Mouse (Mus musculus) left cerebral cortex, adult 11 months (tissue): ENCODE data around the gene Acvr1.

Source experiments
- DNase-seq: peaks from one replicate; pipeline ENCODE4 v3.0.0; 2022; ENCODE audit warnings: low spot score

The Acvr1 gene

DNA sequence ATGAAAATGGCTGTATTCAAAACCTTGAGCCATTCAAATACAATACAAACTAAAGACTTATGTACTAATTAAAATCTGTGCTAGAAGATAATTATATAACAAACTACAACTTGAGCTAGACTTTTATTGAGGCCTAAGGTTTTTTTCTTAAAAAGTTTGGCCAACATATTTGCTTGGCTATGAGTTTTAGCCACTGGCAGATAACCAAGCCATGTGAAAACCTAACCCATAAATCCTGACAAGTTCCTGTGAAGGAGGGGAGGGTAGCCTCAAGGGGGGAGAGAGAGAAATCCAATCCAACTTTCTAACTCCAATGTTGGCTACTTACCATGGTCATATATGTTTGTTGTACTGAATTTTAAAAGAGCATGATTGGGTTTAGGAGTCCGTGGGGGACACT lies 48.4 kb downstream of the Acvr1 start:
- DNase-seq, result no peak

DNA sequence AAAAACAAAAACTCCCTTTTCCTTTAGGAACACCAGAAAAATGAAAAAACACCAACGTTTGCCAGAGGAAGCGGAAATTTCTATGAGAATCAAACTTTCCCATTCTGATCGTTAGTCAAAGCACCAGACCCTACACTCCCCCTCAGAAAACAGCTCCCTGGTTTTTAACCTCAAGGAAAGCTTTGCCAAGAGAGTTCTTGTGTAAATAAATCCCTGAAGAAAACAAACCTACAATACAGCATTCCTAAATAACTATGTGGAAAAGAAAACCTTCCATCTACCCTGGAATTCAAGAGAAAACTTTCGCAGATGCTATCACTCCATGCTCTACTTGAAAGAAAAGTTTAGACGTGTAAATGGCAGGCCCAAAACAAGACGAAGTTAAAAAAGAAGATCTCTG lies 50.0 kb downstream of the Acvr1 start:
- DNase-seq, result no peak

DNA sequence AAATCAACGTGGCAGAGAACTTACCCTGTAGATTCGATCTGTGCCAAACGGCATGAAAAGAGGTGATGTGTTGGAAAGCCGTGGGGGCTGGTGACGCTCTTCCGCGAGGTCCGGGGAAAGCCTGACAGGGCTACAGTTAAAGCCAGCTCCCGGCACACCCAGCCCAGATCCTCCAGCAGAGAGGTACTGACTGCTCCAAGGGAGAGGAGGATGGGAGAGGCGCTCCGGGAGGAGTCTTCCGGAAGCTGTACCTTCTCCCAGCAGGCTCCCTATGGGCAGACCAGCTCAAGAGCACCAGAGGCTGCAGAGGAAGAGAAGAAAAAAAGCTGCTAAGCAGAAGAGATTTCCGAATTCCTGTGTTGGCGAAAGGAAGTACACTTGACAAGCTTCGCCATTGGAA lies 51.0 kb downstream of the Acvr1 start:
- DNase-seq, result no peak

DNA sequence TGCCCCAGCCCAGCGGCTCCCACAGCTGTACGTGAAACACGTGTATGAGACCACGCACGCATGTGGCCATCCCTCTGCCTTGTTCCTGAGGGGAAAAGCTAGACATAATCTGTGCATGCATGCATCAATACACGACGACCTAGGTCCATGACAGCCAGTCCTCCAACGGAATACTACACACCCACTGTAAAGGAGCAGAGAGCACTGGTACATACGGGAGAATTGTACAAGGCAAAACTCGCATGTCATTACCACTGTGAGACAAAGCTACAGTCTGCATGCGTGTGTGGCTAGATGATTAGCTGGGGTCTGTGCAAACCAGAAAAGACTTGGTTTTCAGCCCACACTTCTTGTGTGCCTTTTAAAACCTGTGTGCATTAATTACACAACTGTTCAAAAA lies 52.5 kb downstream of the Acvr1 start:
- no peak for DNase-seq

DNA sequence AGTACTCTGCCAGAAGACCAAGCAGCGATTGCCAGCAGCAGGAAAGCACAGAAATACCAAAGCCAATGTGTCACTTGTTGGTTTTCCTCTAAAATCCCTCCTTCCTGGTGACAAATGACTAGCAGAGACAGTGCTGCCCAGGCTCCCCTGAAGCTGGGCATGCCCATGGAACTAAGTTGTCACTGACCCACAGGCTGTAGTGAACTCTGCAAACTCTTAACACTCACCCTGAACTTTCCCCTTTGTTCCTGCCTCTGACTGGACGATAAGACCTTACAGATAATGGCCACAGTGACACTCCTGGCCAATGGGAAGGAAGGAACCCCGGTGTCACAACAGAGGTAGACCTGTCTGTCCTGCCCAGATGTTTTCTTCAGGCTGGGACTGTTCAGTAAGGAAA lies 53.7 kb downstream of the Acvr1 start:
- DNase-seq, result no peak

DNA sequence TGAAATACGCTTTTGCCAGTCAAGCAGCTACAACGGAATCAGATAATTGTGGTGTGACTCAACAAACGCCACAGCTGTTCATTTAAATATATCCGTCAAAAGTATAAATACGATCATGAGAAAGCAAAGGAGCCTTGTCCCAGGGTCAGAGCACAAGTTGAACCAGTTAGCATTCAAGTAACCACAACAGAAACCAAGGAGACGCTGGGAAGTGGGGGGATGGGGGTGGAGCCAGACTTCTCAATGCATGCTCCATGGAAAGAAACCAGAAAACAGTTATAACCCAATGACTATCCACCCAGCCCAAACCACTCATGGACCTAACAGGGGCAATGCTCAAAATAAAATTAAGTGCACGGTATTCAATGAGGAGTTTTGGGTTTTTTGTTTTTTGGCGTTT lies 56.8 kb downstream of the Acvr1 start:
- no peak for DNase-seq

DNA sequence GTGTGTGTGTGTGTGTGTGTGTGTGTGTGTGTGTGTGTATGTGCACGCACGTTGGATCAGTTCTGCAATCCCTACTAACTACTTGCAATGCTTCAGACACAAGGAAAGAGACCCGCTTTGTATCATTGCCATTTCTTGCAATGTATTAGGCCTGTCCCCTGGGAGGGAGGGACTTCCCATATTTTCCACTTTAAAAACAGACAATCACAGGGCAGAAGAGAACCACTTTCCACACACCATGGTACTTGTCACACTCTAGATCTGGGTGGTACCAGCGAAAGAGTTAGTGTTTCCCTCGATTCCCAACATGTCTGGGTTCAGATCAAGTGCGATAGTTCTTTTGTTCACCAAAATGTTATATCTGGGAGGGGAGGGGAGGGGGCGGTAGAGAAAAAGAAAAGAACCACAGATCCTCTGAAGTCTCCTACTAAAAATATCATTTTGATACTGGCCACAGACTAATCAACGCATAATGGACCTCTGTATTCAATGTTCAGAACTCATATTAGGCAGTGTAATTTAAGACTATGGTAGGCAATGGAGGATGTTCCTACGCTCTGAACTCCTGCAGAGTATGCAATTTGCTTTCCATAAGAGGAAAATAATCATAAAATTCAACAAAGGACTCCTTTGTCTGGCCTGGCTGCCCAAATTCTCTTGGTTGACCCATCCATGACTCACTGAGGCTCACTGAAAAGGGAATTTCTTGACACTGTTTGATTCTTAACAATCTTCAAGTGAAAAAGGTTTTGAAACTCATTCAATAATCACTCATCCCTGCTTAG lies 61.5 kb downstream of the Acvr1 start:
- DNase-seq, result no peak

DNA sequence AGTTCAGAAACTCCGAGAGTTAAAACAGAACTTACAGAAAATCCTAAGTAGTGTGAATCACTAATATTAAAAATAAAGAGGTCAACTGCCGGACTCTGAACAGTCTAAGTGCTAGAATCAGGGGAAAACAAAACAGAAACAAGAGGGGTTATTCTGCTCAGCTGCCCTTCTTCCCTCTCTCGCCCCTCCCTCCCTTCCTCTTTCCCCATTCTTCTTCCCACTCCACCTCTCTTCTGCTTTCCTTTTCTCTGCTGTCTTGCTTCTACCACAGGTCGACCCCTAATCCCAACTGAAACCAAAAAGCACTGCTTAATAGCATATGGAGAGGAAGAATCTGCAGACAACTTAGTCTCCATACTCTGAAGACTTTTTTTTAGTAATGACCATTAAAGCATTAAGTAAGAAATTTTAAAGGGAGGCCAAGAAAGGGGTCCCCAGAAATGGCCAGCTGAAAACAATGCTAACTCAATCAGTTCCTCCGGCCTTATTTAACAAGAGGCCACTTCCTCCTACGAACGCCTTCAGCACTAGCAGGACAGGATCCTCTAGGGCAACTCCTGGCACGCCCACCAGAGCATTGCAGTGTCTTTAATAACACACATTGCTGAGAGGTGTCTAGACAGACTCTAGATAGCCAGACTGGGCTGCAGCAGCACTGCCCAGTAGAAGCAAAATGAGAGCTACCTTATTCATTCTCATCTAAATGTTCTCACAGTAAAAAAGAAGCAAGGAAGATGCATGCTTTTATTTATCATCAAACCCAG lies 70.1 kb downstream of the Acvr1 start:
- no peak for DNase-seq

DNA sequence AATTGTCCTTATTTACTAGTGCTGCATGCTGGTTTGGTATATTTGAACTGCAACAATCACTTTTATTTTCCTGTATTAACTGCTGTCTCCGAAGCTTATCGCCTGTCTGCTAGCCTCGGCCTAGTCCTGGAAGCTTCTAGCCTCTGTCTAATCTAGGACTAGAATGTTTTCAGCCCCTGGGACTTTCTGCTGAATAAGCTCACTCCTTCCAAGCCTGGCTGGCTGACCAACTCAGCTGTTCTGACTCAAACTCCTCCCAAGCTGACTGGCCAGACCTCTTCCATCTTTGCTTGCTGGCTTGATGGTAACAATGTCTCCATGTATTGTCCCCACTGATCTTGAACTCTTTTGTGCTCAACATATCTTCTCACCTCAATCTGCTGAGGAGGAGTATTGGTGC lies 71.7 kb downstream of the Acvr1 start:
- no peak for DNase-seq

DNA sequence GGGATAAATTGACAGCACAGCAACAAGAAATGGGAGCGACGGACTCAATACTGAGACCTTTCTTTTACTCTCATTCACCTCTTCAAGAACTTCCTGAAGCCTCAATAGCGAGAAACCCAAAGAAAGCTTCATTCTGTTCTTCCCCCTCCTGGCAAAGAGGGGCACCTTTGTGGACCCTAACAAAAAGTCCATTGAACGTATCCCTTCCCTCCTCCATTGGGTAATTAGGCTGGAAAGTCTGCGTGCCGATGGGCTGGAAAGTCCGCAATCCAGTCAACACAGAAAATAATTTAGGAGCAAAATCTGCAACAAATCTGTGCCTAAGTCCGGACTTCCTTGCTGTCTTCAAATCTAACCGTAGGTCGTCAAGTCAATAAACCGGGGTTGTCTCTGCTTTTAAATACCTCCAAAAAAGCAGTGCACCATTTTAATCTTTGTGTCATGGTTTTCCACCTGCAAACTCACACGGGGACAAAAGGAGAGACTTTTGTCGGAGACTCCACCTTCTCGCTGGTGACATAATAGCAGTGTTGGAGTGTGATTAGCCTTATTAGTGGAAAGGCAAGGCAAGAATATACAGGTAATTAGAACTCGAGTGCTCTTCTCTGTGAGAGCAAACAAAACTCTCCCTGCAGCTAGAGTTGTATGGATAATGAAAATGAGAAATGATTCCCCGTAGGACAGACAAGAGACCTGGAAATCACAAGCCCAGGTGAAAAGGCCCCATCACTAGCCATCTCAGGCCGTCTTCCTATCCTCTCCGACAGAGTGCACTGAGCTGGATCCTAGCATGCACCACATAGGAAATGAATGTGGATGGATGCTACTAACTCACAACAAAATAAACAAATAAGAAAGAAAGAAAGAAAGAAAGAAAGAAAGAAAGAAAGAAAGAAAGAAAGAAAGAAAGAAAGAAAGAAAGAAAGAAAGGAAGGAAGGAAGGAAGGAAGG lies 73.0 kb downstream of the Acvr1 start:
- no peak for DNase-seq

DNA sequence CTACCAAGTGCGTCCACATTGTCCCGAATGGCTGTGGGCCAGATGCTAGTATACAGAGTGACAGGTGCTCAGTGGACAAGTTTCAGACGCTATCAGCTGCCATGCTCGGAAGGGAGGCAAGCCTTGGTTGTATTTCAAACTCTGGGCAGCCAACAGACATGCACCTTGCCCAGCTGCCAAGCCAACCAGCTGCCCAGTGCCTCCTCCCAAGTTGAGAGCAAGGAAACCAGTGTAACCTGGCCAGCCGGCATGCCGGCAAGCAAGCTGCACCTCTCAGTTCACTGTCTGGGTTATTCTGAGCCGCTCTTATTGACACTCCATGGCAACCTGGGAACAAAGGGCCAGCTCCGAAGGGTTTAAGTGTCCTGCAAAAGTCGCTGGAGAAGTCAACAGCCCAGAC lies 77.7 kb downstream of the Acvr1 start:
- no peak for DNase-seq

DNA sequence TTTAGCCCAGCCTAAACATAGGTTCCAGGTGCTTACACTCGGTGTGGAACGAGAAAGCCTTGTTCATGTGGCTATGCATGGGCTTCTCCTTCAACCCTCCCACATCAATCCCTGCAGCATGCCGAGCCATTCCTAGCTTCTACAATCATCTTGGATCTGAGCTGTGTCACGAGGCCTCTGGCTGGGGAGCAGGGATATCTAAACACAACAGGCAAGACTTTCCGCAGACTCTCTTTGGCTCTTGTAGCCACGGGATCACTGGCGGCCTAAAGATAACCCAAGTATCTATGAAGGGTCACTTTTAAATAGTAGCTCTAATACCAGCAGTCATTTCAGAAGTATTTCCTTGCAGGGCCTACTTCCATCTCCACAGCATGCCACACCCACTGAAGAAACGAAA lies 78.6 kb downstream of the Acvr1 start:
- DNase-seq, result no peak

DNA sequence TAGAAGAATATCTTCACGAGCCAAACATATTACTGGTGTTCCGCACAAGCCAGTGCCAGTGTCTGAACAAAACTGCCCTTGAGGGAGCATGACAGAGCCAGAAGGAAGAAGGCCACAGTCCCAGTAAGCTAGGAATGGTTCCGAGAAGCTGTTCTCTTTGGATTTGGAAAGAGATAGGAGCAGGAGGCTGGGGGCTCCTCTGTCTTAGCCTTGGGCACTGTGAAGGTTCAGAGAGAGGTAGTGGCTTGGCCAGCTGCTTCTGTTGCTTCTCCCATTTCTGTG lies 79.7 kb downstream of the Acvr1 start:
- no peak for DNase-seq

DNA sequence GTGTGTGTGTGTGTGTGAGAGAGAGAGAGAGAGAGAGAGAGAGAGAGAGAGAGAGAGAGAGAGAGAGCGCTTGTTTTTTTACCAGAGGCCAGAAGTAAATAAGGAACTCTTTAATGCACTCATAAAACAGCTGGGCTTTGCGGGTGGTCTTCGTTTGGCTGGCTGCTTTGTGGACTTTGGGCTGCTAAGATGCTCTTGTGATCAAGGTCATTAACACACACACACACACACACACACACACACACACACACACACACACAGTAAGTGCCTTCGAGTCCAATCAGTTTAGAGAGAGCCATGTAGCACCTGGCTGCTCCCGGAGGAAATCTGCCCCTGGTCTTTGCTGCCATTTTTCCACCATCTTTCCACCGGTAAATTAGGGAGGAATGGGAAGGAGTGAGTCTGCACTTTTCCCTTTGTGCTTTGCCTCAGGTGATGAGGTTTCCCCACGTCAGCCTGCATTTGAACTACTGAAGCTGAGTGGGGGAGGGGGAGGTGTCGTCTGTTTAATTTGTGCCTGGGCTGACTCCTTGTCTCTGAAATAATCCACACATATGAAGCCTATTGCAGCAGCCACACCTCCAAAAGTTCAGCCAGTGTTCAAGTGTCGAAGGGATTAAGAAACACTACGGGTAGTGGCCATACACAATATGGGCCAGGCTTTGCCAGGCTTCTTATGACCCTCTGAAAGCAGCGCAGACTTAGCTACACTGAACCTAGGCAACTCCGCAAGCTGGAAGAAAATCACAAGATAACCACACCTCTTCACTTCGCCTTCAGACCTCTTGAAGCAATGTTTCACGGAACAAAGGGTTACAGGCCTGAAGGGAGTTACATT lies 80.3 kb downstream of the Acvr1 start:
- DNase-seq, result no peak

DNA sequence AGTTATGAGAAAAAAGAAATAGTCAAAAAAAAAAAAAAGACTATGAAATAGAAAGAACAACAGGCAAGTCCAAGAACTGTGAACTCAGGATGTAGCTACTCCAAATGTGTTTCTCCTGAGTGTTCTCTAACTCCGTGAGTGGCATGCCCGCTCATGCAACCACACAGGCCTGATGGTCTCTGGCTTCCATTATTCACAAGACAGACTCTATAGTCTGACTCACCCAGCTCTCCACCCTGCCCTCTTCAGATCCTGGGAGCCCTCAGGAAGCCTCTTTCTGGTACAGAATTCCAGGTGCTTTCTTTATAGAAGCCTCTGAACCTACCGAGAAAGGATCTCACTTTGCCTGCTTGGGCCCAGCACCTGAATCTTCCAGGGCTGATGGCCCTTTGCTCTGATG lies 81.3 kb downstream of the Acvr1 start:
- no peak for DNase-seq

DNA sequence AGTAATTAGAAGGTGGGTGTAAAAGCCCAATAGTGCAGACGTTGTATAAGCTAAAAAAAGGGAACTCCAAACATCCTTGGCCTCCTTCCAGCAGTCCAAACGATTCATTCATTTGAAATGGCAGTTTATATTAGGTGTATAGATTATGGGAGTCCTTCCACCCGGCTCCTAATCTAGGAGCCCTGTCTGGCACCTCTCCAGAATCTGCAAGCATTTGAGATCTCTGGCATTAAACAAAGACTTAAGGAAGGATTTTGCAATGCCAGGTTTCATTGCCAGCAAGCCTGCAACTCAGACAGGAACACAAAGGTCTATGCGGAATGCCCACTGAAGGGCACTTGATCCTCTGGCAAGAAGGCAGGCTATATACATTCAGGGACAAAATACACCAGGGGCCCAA lies 81.8 kb downstream of the Acvr1 start:
- DNase-seq, result no peak

DNA sequence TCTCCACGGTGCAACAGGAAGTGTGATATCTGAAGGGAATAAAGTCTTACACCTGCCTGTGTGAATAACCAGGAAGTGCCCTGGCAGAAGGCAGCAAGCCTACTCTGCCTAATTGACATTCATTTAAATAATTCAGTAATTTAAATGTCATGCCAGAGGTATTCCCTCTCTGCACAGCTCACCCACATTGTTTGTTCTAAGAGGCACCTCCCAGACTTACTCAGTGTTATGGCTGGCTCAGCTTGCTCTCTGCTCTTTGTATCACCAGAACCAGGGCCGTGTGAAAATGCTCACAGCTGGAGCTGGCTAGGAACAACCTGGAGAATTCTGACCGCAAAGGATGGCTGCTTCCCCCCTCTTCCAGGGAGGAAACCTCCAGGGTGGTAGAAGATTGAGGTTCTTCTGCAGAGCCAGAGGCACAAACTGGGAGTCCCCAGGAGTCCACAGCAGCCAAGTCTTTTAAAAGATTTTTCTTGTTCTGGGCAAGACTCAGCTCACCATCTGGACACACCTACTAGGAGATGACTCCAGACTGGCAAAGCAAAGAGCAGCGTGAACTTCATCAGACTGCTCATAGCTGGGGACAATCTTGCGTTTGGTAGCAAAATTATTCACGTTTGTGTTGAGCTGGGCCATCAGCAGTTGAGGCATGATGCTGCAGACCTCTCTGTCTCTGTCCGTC lies 82.5 kb downstream of the Acvr1 start:
- no peak for DNase-seq

DNA sequence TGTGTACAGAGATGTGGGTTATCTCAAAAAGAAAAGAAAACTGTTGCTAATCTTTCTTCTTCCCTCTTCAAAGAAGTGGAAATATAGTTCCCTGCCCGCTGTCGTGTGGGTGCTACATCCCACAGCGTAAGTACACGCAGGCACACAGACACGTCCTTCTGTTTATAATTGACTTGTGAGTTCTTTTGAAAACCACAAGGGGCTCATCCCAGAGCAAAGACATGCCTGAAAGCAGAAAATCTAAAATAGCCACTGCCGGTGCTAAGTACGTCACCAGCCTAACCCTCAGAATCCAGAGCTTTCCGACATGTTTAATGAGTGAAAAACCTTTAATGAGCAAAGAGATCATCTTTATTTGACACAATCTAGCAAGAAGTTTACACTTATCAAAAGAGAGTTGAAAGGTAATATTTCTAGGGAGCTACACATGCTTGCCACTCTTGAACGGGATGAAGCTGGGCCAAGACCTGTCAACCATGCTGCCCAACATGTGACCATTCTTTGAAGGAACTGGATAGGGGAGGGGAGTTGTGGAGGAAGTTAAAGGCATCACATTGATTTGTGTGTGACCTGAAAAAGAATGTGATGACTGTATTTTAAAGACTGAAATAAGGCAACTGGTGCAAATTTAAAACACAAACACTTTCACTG lies 85.4 kb downstream of the Acvr1 start:
- DNase-seq, result no peak

DNA sequence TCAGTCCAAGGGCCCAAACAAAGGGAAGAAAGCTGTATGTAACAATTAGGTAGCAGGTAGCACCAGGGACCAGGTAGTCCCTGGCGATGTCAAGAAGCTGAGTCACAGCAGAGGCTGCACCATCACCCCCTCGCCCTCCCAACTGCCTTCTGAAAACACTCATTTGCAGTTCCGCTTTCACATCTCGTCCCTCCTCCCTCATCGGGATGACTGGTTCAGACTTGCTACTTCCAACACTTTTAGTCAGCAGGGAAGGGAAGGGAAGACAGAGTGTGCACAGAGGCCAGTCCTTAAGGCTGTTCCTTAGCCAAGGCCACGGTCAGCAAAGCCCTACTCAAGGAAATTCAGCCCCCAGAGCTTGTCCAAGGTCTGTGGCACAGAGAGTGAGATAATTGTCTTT lies 86.2 kb downstream of the Acvr1 start:
- no peak for DNase-seq

DNA sequence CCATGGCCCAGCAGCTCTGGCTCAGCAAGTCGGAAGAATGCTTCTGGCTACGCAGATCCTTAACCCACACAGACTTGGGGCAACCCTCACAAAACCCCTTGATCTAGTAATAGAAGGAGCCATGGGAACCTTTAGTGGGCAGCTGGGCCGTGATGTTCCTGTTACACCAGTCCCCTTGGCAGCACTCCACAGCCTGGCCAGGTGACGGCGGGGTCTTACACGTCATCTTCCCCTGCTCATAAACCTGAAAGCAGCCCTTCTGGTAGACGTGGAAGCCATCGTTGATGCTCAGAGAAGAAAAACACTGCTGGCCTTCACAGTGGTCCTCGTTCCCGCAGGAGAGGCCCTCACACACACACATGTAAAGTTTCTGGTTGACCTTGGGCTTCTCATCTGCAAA lies 87.4 kb downstream of the Acvr1 start:
- DNase-seq, result no peak

DNA sequence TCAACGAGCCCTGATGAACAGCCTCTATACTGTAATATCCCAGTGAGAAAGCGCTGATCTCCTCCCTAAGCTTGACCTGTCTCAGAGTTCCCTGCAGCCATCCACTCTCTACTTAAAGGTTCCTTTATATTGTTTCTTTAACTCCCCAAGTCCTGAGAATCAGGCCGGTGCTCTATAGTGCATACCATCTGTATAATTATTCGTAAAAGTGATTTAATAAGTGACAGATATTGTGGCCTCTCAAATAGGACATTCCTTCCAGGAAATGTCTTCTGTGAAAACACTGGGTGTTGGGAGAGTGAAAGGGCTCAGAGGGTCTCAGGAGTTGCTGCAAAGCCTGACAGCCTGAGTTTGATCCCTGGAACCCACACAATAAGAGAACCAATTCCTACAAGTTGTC lies 88.8 kb downstream of the Acvr1 start:
- DNase-seq, result no peak
